Mouse (Mus musculus) erythroblast, embryonic 14.5 days (primary cell): ENCODE data around the gene Adcy4.

Source experiments
- GATA1 ChIP-seq: IDR thresholded peaks from 2 replicates; pipeline ENCODE4 v1.6.1; 2012; ENCODE audit warnings: low read length, inconsistent platforms, mixed read lengths
- TAL1 ChIP-seq: IDR thresholded peaks from 3 replicates; pipeline ENCODE4 v1.6.1; 2012; ENCODE audit warnings: low read length, inconsistent platforms, mixed read lengths

GRCm38 (mm10) chr14:55724411-55724871, 59.5 kb downstream of the Adcy4 start:
- TF ChIP-seq TAL1: no peak
- no peak for TF ChIP-seq GATA1
